Mouse (Mus musculus): ENCODE results near the gene Lcn3.
"Not testable (repeated sequence)": the region's sequence is repeated elsewhere in the genome, so short reads cannot be mapped to it uniquely, and the experiment has no call there.

The Lcn3 gene

DNA sequence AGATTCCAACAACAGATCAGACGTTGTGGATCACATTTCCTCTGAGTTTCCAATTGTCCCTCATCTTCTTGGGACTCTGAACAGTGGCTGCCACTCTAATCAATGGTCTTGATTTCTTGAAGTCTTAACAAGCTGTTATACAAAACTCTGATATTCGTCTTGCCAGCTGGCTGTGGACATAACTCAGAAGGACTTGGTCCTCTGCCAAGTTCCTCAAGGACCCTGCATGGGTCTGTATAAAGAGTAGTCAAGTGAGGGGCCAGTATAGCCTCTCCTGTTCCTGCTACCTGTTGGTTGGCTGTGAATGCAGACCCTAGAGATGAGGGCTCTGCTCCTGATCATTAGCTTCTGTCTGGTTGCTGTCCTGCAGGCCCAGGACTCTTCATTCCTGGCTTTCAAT lies at the start of gene Lcn3:
Gene Lcn3, plus strand, starts transcription at position 301 of the 400 bp plus-strand sequence.
- DNase-seq = no peak

DNA sequence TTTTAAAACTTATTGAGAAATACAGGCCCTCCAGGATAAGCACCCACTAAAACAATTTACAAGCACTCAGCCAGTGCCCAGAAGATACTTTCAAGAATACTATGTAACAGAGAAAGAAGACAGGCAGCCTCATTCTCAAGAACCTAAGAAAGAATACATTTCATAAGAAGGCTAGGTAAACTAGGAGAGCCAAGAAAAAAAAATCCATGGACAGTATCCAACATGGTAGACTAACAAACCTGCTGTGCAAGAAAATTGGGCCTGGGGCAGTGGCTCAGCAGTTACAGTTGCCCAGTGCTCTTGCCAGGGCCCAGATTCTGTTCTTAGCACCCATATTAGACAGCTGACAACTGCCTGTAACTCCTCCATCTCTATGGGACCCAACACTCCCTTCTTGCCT lies 48.1 kb upstream of the Lcn3 start:
- DNase-seq = no peak

GRCm38 (mm10) chr2:25733199-25733930 lies 32.0 kb upstream of the Lcn3 start:
- DNase-seq = no peak

GRCm38 (mm10) chr2:25736709-25737108 lies 28.7 kb upstream of the Lcn3 start, which contains the start of gene Obp2b:
Gene Obp2b (plus strand): TSS chr2:25737009.
- DNase-seq = not testable (repeated sequence)

DNA sequence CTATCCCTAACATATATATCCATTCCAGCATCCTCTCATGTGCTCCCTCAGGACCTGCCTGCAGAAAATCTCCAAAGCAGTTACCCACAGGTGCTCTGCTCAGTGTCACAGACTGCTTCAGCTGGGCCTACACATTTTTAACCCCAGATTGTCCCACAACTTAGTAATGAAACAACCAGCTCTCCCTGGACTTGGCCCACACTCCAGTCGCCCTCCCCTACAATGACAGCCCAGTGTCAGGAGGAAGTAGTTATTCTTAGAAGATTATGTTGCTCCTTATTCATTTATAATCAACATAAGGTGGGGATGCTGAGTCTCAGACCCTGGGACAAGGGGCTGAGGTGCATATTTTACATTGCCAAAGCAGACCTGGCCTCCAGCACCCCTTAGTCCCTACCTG lies 23.7 kb upstream of the Lcn3 start:
- DNase-seq = no peak

DNA sequence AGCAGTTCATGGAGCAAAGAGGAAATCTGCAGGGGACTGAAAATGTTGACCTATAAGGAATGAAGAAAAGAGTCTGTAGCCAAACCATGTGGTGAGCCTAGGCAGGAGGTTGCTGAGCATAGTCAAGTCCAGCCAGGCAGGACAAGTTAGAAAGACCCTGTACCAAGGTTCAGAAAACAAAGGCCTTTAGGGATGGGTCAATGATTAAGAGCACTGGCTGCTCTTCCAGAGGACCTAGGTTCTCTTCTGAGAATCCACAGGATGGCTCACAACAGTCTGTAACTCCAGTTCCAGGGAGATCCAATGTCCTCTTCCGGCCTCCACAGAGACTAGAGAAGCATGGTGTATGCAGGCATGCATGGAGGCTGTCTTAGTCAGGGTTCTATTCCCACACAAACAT lies 11.2 kb upstream of the Lcn3 start:
- DNase-seq = no peak

GRCm38 (mm10) chr2:25758064-25758625 lies 7.2 kb upstream of the Lcn3 start:
- no peak for DNase-seq

GRCm38 (mm10) chr2:25767764-25768163 lies 2.4 kb downstream of the Lcn3 start:
- no peak for DNase-seq

DNA sequence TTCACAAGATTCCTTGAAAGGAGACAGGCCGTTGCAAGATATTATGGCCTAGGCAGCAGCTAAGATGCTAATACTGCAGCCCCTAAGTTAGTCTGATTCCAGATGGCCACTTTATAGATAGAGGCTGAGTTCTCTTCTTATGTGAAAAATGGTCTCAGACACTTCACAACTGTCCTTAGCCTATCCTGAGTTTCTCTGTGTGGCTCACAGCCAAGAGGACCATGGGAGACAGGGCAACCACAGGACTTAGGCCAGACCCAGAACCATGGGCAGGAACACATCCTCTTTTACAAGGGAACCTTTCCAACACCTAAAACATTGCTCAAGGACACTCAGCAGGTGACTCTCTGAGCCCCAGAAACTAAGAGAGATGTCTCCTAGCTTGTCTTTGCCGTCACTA lies 8.1 kb downstream of the Lcn3 start:
- no peak for DNase-seq

DNA sequence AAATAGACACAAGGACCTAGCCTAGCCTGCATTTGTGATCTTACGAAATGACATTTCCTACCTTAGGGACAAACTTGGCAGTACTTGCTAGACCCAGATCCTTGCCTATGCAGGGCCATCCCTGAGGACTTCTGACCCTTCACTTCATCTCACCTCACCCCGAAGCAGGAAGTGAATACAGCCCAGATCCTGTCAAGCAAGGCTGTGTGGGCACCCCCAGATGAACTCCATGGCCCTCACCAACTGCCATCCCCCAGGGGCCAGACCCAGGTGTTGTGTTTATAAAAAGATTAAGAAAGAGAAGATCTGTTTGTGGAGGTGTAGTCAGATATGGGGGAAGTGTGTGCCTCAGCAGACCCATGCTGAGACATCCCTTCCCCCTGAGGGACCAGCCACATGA lies 9.3 kb downstream of the Lcn3 start:
- DNase-seq = no peak

- peak in 1 of 2 experiments; percentile 3 for DNase-seq
Observed at GRCm38 (mm10) chr2:25775991-25776390, 10.6 kb downstream of the Lcn3 start.

GRCm38 (mm10) chr2:25776717-25777116 lies 11.3 kb downstream of the Lcn3 start, which contains the start of gene Lcn11:
Gene Lcn11 (plus strand): TSS chr2:25777017.
- DNase-seq = no peak

GRCm38 (mm10) chr2:25779076-25779475 lies 13.7 kb downstream of the Lcn3 start:
- DNase-seq = no peak

DNA sequence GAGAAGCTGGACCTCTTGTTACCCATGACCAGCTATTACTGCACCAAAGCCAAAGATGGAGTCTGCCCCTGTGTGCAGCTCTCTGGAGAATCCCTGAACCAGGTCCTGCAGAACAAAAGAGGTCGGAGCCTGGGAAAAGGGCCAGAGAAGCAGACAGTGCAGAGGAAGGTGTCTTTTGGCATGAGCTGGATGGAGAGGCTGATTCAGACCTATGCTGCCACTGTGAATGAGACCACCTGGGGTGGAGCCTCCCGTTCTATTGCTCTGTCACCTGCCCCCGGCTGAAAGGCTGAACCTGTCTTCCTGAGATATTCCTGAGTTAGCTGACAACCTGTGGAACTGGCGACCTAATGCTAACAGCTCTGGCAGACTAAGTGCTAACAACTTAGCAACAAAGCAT lies 15.6 kb downstream of the Lcn3 start:
- DNase-seq = no peak

DNA sequence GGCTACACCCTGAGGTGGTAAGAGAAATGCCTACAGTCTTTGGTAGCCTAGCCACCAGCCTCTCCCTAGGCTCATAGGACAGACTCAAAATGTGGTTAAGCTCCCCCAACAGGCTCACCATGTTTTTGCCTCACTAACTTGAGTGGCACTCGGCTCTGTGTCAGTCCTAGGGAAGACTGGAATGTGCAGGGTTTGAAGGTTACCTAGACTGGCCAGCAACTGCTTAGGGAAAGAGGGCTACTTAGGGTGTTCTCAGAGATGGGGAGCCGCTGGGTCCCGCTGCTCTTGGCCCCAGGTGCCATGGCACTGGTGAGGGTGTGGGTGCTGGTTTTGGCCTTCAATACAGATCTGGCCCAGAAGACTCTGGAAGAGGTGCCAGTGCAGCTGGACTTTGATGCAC lies 16.6 kb downstream of the Lcn3 start, which contains the start of gene Gm13539:
Gene Gm13539, plus strand, starts transcription at position 301 of the 400 bp plus-strand sequence.
- DNase-seq = no peak

DNA sequence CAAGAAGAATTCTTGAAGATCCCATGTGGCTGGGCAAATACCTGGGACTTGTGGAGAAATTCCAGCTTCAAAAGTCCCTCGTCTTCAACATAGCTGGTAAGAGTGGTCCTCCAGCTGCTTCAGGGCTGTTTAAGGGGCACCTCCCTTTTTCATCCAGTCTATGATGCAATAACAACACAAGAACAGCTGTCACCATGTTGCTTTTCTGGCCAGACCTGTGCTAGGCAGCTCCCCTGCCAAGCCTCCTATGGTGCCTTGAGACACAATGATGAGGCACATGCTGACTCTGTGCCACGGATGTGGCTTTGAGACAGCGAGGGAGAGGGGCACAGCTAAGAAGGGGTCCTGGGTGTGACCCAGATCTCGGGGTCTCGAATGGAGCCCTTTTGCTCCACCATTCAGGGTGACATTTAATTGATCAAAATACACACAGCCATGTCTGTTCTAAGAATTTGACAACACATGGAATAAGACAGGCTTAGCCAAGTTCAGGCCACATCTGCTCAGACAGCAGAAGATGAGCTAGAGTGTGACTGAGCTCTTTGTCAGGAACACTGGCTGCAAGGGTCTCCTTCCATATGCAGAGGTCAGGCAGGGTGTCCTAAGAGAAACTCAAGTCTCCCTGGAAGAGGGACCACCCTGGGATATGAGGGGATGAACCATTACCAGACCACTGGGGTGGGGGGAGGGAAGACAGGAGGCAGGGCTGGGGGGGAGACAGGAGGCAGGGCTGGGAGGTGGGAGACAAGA lies 20.4 kb downstream of the Lcn3 start:
- DNase-seq = no peak

- no peak for DNase-seq
Observed at GRCm38 (mm10) chr2:25789092-25789491, 23.7 kb downstream of the Lcn3 start.

DNA sequence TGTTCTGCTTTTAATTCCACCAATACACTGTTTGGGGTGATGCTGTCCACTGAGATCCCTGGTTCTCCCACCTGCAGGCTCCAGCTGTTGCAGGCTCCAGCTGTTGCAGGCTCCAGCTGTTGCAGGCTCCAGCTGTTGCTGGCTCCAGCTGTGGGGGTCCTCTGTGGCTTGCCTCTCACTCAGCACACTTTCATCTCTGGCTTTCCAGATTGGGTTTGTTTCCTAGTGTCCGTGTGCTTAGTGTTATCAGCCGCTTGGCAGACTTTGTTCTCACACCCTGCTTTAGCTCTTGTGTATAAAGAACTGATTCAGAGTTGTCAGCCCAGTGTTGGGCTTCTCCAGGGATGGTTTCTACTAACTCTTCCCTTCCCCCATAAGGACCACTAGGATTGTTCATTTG lies 32.3 kb downstream of the Lcn3 start:
- no peak for DNase-seq

DNA sequence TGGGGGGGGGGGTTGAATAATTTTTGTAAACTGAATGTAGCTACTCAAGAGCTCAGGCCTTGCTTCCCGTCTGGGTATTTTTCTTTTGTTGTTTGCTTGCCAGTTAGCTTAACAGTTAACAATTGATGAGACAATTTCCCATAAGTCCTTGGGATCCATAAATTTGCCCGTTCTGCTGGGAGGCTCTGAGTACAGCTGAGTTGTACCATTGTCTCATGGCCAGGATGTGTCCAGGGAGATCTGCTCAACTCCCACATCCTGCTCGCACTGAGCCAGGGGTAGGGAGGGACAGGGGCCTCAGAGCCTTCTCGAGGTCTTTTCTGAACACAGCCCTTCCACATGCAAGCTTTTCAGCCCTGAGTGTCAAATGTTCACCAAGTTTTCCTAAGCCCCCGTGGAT lies 32.7 kb downstream of the Lcn3 start:
- DNase-seq = no peak

- no peak for DNase-seq
Observed at GRCm38 (mm10) chr2:25811711-25812110, 46.3 kb downstream of the Lcn3 start.

DNA sequence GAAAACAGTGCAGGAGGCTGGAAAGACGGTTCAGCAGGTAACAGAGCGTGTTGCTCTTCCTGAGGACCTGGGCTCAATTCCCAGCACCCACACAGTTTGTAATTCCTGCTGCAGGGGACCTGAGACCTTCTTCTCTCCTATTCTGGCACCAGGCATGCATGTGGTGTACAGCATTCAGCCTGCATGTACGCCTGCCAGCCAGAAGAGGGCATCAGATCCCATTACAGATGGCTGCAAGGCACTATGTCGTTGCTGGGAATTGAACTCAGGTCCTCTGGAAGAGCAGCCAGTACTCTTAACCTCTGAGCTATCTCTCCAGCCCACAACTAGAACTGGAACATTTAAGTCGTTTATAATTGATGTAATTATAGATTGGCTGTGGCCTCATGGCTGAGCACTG lies 48.0 kb downstream of the Lcn3 start:
- no peak for DNase-seq

- not testable (repeated sequence) for DNase-seq
Observed at GRCm38 (mm10) chr2:25815748-25816147, 50.4 kb downstream of the Lcn3 start, which contains the start of gene Glt6d1. Gene Glt6d1 (minus strand): TSS chr2:25815848.
